Mouse (Mus musculus): Measurements from ENCODE around the gene Bco2. TPM values are rescaled to one million over a fixed set of nuclear protein-coding genes. Genes with fewer than 3 reads are reported as not detected.

The Bco2 gene
- polyA plus RNA-seq, 1 experiment from 2014 or later, result 0.17 TPM

DNA sequence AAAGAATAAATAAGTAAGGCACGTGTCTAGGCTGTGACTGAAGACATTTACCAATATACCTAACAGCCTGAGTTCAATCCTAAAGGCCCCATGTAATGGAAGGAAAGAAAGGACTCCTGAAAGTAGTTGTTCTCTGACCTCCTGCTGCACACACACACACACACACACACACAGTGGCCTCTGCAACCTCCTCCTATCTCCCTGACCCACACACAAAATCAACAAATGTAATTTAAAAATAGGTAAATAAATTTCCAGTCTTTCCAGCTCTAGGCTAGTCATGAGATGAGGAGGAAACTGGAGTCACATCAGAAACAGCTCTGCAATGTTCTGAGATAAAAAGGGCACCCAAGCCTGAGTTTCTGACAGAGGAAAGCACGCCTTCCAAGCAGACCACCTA lies 61.2 kb downstream of the Bco2 start:
- H3K9ac ChIP-seq (ENCODE audit: low read depth, low read length), result no peak overlapping the region
- H3K4me3 ChIP-seq (replicated peaks; ENCODE audit: low read depth, low read length), result no peak overlapping the region
- no peaks in the 10 kb centered on the region for H3K36me3 ChIP-seq (ENCODE audit: insufficient read depth, low read length)
- 50% methylated on average over 2 of the region's 2 CpGs for WGBS
- no peak overlapping the region for H3K27ac ChIP-seq
- H3K4me1 ChIP-seq (replicated peaks; ENCODE audit: insufficient read depth, low read length), result 0 out of 2 replicates have a peak, but pooled peaks cover 2% of the 10 kb centered on the region
- ATAC-seq (replicated peaks; ENCODE audit: low FRiP score, low read depth) (no peak), DNase-seq (ENCODE audit: low spot score) (no peak)
- no peak for TF ChIP-seq CTCF (IDR thresholded peaks at IDR 0.05; ENCODE audit: low read depth)
- H3K27me3 ChIP-seq (ENCODE audit: insufficient read depth, low read length), result no peaks in the 10 kb centered on the region
- H3K4me2 ChIP-seq (ENCODE audit: low read length), result no peak overlapping the region
- H3K9me3 ChIP-seq (replicated peaks; ENCODE audit: low read length), result no peaks in the 10 kb centered on the region

DNA sequence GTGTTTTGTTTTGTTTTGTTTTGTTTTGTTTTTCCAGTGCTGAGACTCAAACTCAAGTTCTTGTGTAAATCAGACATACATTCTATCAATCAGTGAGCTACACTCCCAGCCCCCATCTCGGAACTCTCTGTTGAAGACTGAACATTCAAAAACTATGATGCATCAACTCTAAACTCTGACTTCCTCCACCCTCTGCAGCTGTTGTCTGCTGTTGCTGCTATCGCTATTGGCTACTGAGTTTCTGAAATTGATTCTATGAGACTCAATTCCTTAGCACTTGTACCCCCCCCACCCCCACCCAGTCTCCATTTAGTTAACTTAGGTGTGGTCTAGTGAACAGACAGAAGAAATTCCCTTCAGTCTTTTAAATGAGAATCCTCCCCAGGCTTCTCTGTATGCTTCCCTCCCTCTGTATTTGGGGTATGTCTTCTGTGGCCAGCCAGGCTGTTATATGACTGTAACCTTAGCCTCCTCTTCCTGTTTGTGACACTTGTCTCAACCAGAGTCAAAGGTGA lies 63.4 kb downstream of the Bco2 start:
- H3K4me2 ChIP-seq (ENCODE audit: low read length), result no peak overlapping the region
- no peak overlapping the region for H3K27ac ChIP-seq
- H3K36me3 ChIP-seq (ENCODE audit: insufficient read depth, low read length), result no peaks in the 10 kb centered on the region
- H3K27me3 ChIP-seq (ENCODE audit: insufficient read depth, low read length), result no peaks in the 10 kb centered on the region
- no peak overlapping the region for H3K9ac ChIP-seq (ENCODE audit: low read depth, low read length)
- no peaks in the 10 kb centered on the region for H3K9me3 ChIP-seq (replicated peaks; ENCODE audit: low read length)
- 59% methylated on average over 2 of the region's 2 CpGs for WGBS
- no peak for DNase-seq (ENCODE audit: low spot score)
- H3K4me3 ChIP-seq (replicated peaks; ENCODE audit: low read depth, low read length), result no peak overlapping the region
- no peak for ATAC-seq (replicated peaks; ENCODE audit: low FRiP score, low read depth)
- H3K4me1 ChIP-seq (replicated peaks; ENCODE audit: insufficient read depth, low read length), result 0 out of 2 replicates have a peak, but pooled peaks cover 5% of the 10 kb centered on the region
- TF ChIP-seq CTCF (IDR thresholded peaks at IDR 0.05; ENCODE audit: low read depth), result no peak

DNA sequence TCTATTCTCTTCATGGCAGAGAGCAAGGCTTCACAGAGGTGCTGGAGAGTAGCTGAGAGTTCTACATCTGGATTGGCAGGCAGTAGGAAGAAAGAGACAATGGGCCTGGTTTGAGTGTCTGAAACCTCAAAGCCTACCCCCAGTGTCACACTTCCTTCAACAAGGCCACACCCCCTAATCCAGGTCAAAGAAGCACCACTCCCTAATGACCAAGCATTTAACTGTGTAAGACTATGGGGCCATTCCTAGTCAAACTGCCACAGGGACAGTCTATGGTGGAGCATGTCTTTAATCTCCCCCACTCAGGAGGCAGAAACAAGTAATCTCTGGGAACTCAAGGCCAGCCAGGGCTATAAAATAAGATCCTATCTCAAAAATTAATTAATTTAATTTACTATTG lies 64.1 kb downstream of the Bco2 start:
- no peak overlapping the region for H3K4me2 ChIP-seq (ENCODE audit: low read length)
- no peaks in the 10 kb centered on the region for H3K36me3 ChIP-seq (ENCODE audit: insufficient read depth, low read length)
- H3K27me3 ChIP-seq (ENCODE audit: insufficient read depth, low read length), result no peaks in the 10 kb centered on the region
- no peaks in the 10 kb centered on the region for H3K9me3 ChIP-seq (replicated peaks; ENCODE audit: low read length)
- H3K9ac ChIP-seq (ENCODE audit: low read depth, low read length), result no peak overlapping the region
- H3K4me1 ChIP-seq (replicated peaks; ENCODE audit: insufficient read depth, low read length), result 0 out of 2 replicates have a peak, but pooled peaks cover 4% of the 10 kb centered on the region
- ATAC-seq (replicated peaks; ENCODE audit: low FRiP score, low read depth) (no peak), DNase-seq (ENCODE audit: low spot score) (no peak)
- no peak overlapping the region for H3K4me3 ChIP-seq (replicated peaks; ENCODE audit: low read depth, low read length)
- TF ChIP-seq CTCF (IDR thresholded peaks at IDR 0.05; ENCODE audit: low read depth), result no peak
- H3K27ac ChIP-seq, result no peak overlapping the region

DNA sequence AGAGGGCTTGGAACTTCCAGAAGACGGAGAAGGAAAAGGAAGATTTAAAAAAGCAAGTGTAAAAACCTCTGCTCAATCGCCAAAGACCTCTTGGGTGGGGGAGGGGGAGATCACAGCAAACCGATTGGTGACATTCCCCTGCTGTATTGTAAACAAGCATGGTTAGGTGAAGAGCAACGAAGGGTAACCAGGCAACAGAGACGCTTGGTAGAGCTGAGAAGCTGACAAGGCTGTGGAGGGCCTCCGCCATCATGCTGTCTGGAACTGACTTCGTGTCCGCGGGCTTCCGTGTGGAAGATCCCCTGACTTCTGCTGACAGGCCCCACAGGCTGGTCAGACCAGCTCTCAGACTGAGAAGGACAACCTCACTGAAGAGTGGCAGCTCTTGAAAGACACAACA lies 69.5 kb downstream of the Bco2 start:
- WGBS, result 13% methylated on average over 10 of the region's 10 CpGs
- Histone ChIP-seq H3K4me2 (ENCODE audit: low read length) (peak overlapping the region; percentile 44), H3K9ac (ENCODE audit: low read depth, low read length) (no peak overlapping the region; the same call in 1 of the 2 replicates), H3K4me1 (replicated peaks; ENCODE audit: insufficient read depth, low read length) (peaks cover 7% of the 10 kb centered on the region; the same call in 1 of the 2 replicates), H3K27ac (peak overlapping the region; percentile 34; the same call in 1 of the 2 replicates), H3K36me3 (ENCODE audit: insufficient read depth, low read length) (no peaks in the 10 kb centered on the region), H3K9me3 (replicated peaks; ENCODE audit: low read length) (no peaks in the 10 kb centered on the region), H3K27me3 (ENCODE audit: insufficient read depth, low read length) (no peaks in the 10 kb centered on the region), H3K4me3 (replicated peaks; ENCODE audit: low read depth, low read length) (no peak overlapping the region)
- DNase-seq (ENCODE audit: low spot score), result peak; percentile 67
- no peak for TF ChIP-seq CTCF (IDR thresholded peaks at IDR 0.05; ENCODE audit: low read depth)
- ATAC-seq (replicated peaks; ENCODE audit: low FRiP score, low read depth), result peak; percentile 76; the same call in 1 of the 2 replicates

Other genes starting within 250 kb of the Bco2 start
- gene Rpl10-ps3, start 210.2 kb downstream of the Bco2 start, polyA plus RNA-seq (2015; fragmentation: Nextera tagmentation; extraction: Ambion mirVana), result 238 and 252 TPM in 2 replicates
- gene Plet1, start 60.7 kb downstream of the Bco2 start, polyA plus RNA-seq (2015; fragmentation: Nextera tagmentation; extraction: Ambion mirVana), result 53.4 and 54.5 TPM in 2 replicates
- gene Pts, start 26.5 kb downstream of the Bco2 start, polyA plus RNA-seq (2015; fragmentation: Nextera tagmentation; extraction: Ambion mirVana), result 133 and 139 TPM in 2 replicates
- gene Il18, start 354 bp downstream of the Bco2 start, polyA plus RNA-seq (2015; fragmentation: Nextera tagmentation; extraction: Ambion mirVana), result 3.7 and 5.2 TPM in 2 replicates
- not detected in 2 replicates for gene Tex12, start 6.1 kb upstream of the Bco2 start, polyA plus RNA-seq (2015; fragmentation: Nextera tagmentation; extraction: Ambion mirVana)
- 599 and 602 TPM in 2 replicates for gene Sdhd, start 48.6 kb upstream of the Bco2 start, polyA plus RNA-seq (2015; fragmentation: Nextera tagmentation; extraction: Ambion mirVana)
- 406 and 483 TPM in 2 replicates for gene Timm8b, start 48.7 kb upstream of the Bco2 start, polyA plus RNA-seq (2015; fragmentation: Nextera tagmentation; extraction: Ambion mirVana)
- gene Pih1d2, start 62.1 kb upstream of the Bco2 start, polyA plus RNA-seq (2015; fragmentation: Nextera tagmentation; extraction: Ambion mirVana), result 5.7 and 7.1 TPM in 2 replicates
- 25.7 and 26.0 TPM in 2 replicates for gene Nkapd1, start 62.3 kb upstream of the Bco2 start, polyA plus RNA-seq (2015; fragmentation: Nextera tagmentation; extraction: Ambion mirVana)
- 84.6 and 86.5 TPM in 2 replicates for gene Dlat, start 104.6 kb upstream of the Bco2 start, polyA plus RNA-seq (2015; fragmentation: Nextera tagmentation; extraction: Ambion mirVana)
- 7.3 and 7.5 TPM in 2 replicates for gene Dixdc1, start 184.3 kb upstream of the Bco2 start, polyA plus RNA-seq (2015; fragmentation: Nextera tagmentation; extraction: Ambion mirVana)
- gene 2310030G06Rik, start 191.4 kb upstream of the Bco2 start, polyA plus RNA-seq (2015; fragmentation: Nextera tagmentation; extraction: Ambion mirVana), result 26.8 and 27.1 TPM in 2 replicates
- 198 and 233 TPM in 2 replicates for gene Cryab, start 196.1 kb upstream of the Bco2 start, polyA plus RNA-seq (2015; fragmentation: Nextera tagmentation; extraction: Ambion mirVana)
- 5.5 and 7.4 TPM in 2 replicates for gene Hspb2, start 197.2 kb upstream of the Bco2 start, polyA plus RNA-seq (2015; fragmentation: Nextera tagmentation; extraction: Ambion mirVana)
- gene Fdxacb1, start 213.1 kb upstream of the Bco2 start, polyA plus RNA-seq (2015; fragmentation: Nextera tagmentation; extraction: Ambion mirVana), result 7.9 and 9.3 TPM in 2 replicates
- 24.8 and 28.9 TPM in 2 replicates for gene Alg9, start 219.8 kb upstream of the Bco2 start, polyA plus RNA-seq (2015; fragmentation: Nextera tagmentation; extraction: Ambion mirVana)
- gene 1110032A03Rik, start 220.3 kb upstream of the Bco2 start, polyA plus RNA-seq (2015; fragmentation: Nextera tagmentation; extraction: Ambion mirVana), result 56.6 and 62.9 TPM in 2 replicates

Measured in kidney, postnatal 0 days (tissue).